Mouse (Mus musculus) layer of hippocampus, postnatal 10 days (tissue): ENCODE measurements at regions not wholly inside any gene's neighbourhood (a gene's known extent, or its start where the extent isn't known, plus 50 kb on each side); places are given as distances from the start of the nearest gene placed in this dataset.

Experiments used
- DNase-seq, 2 experiments: peaks; one replicate each; pipeline ENCODE4 v3.0.0; 2021; ENCODE audit warnings: low spot score in 2 of 2

- DNase-seq, result no peak
These were observed 268.2 kb upstream of the Klf3 start for GRCm38 (mm10) chr5:64534947-64535346.

GRCm38 (mm10) chr5:64535546-64535945 is 267.6 kb upstream of the Klf3 start:
- no peak for DNase-seq

- peak; percentile 34 to 42 for DNase-seq
These were observed 266.6 kb upstream of the Klf3 start for GRCm38 (mm10) chr5:64536393-64537112.

GRCm38 (mm10) chr5:64537113-64537780 is 265.9 kb upstream of the Klf3 start:
- no peak for DNase-seq

GRCm38 (mm10) chr5:64541765-64542164 is 261.4 kb upstream of the Klf3 start:
- DNase-seq, result no peak

- no peak for DNase-seq
These were observed 247.3 kb upstream of the Klf3 start for GRCm38 (mm10) chr5:64555931-64556330.

- no peak for DNase-seq
These were observed 236.5 kb upstream of the Klf3 start for GRCm38 (mm10) chr5:64566451-64567390.

GRCm38 (mm10) chr5:64567813-64568212 is 235.4 kb upstream of the Klf3 start:
- no peak for DNase-seq

GRCm38 (mm10) chr5:64568294-64568693 is 234.9 kb upstream of the Klf3 start:
- DNase-seq, result no peak

GRCm38 (mm10) chr5:64574386-64574785 is 228.8 kb upstream of the Klf3 start:
- DNase-seq, result no peak

GRCm38 (mm10) chr5:64575896-64576295 is 227.3 kb upstream of the Klf3 start:
- DNase-seq, result no peak

- no peak for DNase-seq
These were observed 226.5 kb upstream of the Klf3 start for GRCm38 (mm10) chr5:64576426-64577262.

GRCm38 (mm10) chr5:64577424-64577823 is 225.8 kb upstream of the Klf3 start:
- no peak for DNase-seq

- no peak for DNase-seq
These were observed 224.7 kb upstream of the Klf3 start for GRCm38 (mm10) chr5:64578536-64578935.

- no peak for DNase-seq
These were observed 224.1 kb upstream of the Klf3 start for GRCm38 (mm10) chr5:64579086-64579485.

- DNase-seq, result peak; percentile 25 to 35
These were observed 223.5 kb upstream of the Klf3 start for GRCm38 (mm10) chr5:64579494-64580339.

- no peak for DNase-seq
These were observed 222.9 kb upstream of the Klf3 start for GRCm38 (mm10) chr5:64580340-64580723.

GRCm38 (mm10) chr5:64580786-64581445 is 222.3 kb upstream of the Klf3 start:
- no peak for DNase-seq

- peak in 1 of 2 experiments; percentile 26 for DNase-seq
These were observed 221.7 kb upstream of the Klf3 start for GRCm38 (mm10) chr5:64581461-64581860.
